Mouse (Mus musculus) fat pad, adult 2 months (tissue): Measurements from ENCODE around the gene Atg2b.

ENCODE experiments used
- DNase-seq: peaks from one replicate; pipeline ENCODE4 v3.0.0-alpha.2; 2011; ENCODE audit warnings: low read depth, low spot score; ENCODE audit errors: extremely low read depth

The Atg2b gene

GRCm38 (mm10) chr12:105683933-105684901 is 794 bp downstream of the Atg2b start, which contains the start of gene Gskip:
Gskip (plus strand) TSS chr12:105684829.
- no peak for DNase-seq

- DNase-seq = no peak
Measured at GRCm38 (mm10) chr12:105678762-105679161, 6.2 kb downstream of the Atg2b start.

- no peak for DNase-seq
Measured at GRCm38 (mm10) chr12:105678211-105678610, 6.8 kb downstream of the Atg2b start.

GRCm38 (mm10) chr12:105676274-105676673 is 8.7 kb downstream of the Atg2b start:
- no peak for DNase-seq

- DNase-seq = no peak
Measured at GRCm38 (mm10) chr12:105655850-105656249, 29.2 kb downstream of the Atg2b start.

GRCm38 (mm10) chr12:105642770-105643321 is 42.2 kb downstream of the Atg2b start:
- no peak for DNase-seq

GRCm38 (mm10) chr12:105637554-105637953 is 47.5 kb downstream of the Atg2b start:
- DNase-seq = no peak

GRCm38 (mm10) chr12:105636551-105636950 is 48.5 kb downstream of the Atg2b start:
- DNase-seq = no peak

- DNase-seq = no peak
Measured at GRCm38 (mm10) chr12:105634374-105635067, 50.5 kb downstream of the Atg2b start.

- DNase-seq = no peak
Measured at GRCm38 (mm10) chr12:105625798-105626197, 59.2 kb downstream of the Atg2b start.

- DNase-seq = no peak
Measured at GRCm38 (mm10) chr12:105622981-105623539, 62.0 kb downstream of the Atg2b start.

- DNase-seq = no peak
Measured at GRCm38 (mm10) chr12:105622048-105622447, 63.0 kb downstream of the Atg2b start.

- no peak for DNase-seq
Measured at GRCm38 (mm10) chr12:105613559-105613958, 71.5 kb downstream of the Atg2b start.

GRCm38 (mm10) chr12:105611748-105612147 is 73.3 kb downstream of the Atg2b start:
- DNase-seq = no peak

GRCm38 (mm10) chr12:105611045-105611444 is 74.0 kb downstream of the Atg2b start:
- DNase-seq = no peak

- no peak for DNase-seq
Measured at GRCm38 (mm10) chr12:105606881-105607280, 78.1 kb downstream of the Atg2b start.

GRCm38 (mm10) chr12:105605212-105605611 is 79.8 kb downstream of the Atg2b start:
- DNase-seq = no peak

- DNase-seq = no peak
Measured at GRCm38 (mm10) chr12:105603904-105604303, 81.1 kb downstream of the Atg2b start.

- no peak for DNase-seq
Measured at GRCm38 (mm10) chr12:105602581-105603210, 82.3 kb downstream of the Atg2b start, which contains the start of gene Bdkrb1. Bdkrb1 (plus strand) TSS chr12:105603085.

- no peak for DNase-seq
Measured at GRCm38 (mm10) chr12:105601586-105601985, 83.4 kb downstream of the Atg2b start.

GRCm38 (mm10) chr12:105599098-105599497 is 85.9 kb downstream of the Atg2b start:
- no peak for DNase-seq
